Mouse (Mus musculus) midbrain, embryonic 12.5 days (tissue): ENCODE measurements around the gene Micall2. TPM values are rescaled to one million over a fixed set of nuclear protein-coding genes. Genes with fewer than 3 reads are reported as not detected.

ENCODE experiments used
- ATAC-seq: fragments of 200-750 bp; cut with Nextera tagmentation; 2 replicates; pipeline ENCODE4 v1.8.0; 2017; ENCODE audit warnings: low read depth, moderate TSS enrichment, moderate library complexity; ENCODE audit not compliant: low FRiP score
- H3K27ac ChIP-seq: fragments of 300-500 bp; sonication (generic); replicated peaks from 2 replicates; pipeline ENCODE4 v1.5.1; 2016; ENCODE audit warnings: mild to moderate bottlenecking
- H3K27me3 ChIP-seq: fragments of 300-500 bp; sonication (generic); 2 replicates; pipeline ENCODE4 v1.6.1; 2016; ENCODE audit warnings: mild to moderate bottlenecking
- H3K36me3 ChIP-seq: fragments of 300-500 bp; sonication (generic); 2 replicates; pipeline ENCODE4 v1.6.1; 2016
- H3K4me1 ChIP-seq: fragments of 300-500 bp; sonication (generic); 2 replicates; pipeline ENCODE4 v1.6.1; 2016
- H3K4me2 ChIP-seq: fragments of 300-500 bp; sonication (generic); replicated peaks from 2 replicates; pipeline ENCODE4 v1.6.1; 2016; ENCODE audit warnings: mild to moderate bottlenecking, moderate library complexity
- H3K4me3 ChIP-seq: fragments of 300-500 bp; sonication (generic); 2 replicates; pipeline ENCODE4 v1.5.1; 2016; ENCODE audit warnings: mild to moderate bottlenecking
- H3K9ac ChIP-seq: fragments of 300-500 bp; sonication (generic); replicated peaks from 2 replicates; pipeline ENCODE4 v1.6.1; 2016; ENCODE audit warnings: mild to moderate bottlenecking, moderate library complexity
- H3K9me3 ChIP-seq: fragments of 300-500 bp; sonication (generic); 2 replicates; pipeline ENCODE4 v1.6.1; 2016; ENCODE audit warnings: mild to moderate bottlenecking
- WGBS: fragments of 180-500 bp; shearing (Covaris S2); methylation state at CpG from one replicate; pipeline ENCODE4 v1.1.7; 2016; 5-methylcytosine and 5-hydroxymethylcytosine counted together
- polyA plus RNA-seq: library from polyadenylated mRNA; unstranded; fragments of >200 nt; fragmentation: Nextera tagmentation; extraction: Ambion mirVana; gene quantifications from 2 replicates; pipeline ENCODE4 v1.2.1, GENCODE M21; 2016

Gene Micall2
- 7.8 and 8.4 TPM in 2 replicates for polyA plus RNA-seq

GRCm38 (mm10) chr5:139735677-139736503, at the start of gene Micall2:
Micall2 (minus strand) TSS chr5:139736336.
- ATAC-seq: peak; percentile 96
- 4% methylated on average over 50 of the region's 50 CpGs for WGBS
- peak within 1 kb of the TSS; percentile 92 for H3K4me2 ChIP-seq
- peaks cover 23% of the 10 kb centered on the region for H3K27me3 ChIP-seq
- peak within 1 kb of the TSS; percentile 69 for H3K9ac ChIP-seq
- no peaks in the 10 kb centered on the region for H3K9me3 ChIP-seq
- H3K4me1 ChIP-seq: peaks cover 36% of the 10 kb centered on the region
- peak within 1 kb of the TSS; percentile 53 for H3K4me3 ChIP-seq
- no peaks in the 10 kb centered on the region for H3K36me3 ChIP-seq
- H3K27ac ChIP-seq: peak within 1 kb of the TSS; percentile 35

DNA sequence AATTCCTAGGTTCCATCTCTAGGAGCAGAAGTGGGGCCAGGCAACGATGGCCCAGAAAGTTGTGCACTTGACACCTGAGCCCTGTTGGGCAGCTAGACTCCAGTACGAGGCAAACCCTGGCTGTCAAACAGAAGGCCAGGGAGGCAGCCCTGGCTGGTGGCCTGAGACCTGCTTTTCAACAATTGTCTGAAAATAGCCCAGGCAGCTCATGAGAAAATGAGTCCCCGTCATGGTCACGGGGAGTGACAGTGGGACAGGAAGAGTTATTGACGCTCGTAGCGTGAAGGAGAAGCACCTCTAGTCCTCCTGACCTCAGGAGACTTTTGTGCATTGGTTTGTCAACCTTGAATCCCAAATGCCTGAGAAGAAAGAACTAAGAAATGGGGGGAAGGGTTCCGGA, 45.3 kb upstream of the Micall2 start:
- no peaks in the 10 kb centered on the region for H3K4me1 ChIP-seq
- H3K9ac ChIP-seq: no peak overlapping the region
- H3K36me3 ChIP-seq: no peaks in the 10 kb centered on the region
- 86% methylated on average over 8 of the region's 8 CpGs for WGBS
- no peaks in the 10 kb centered on the region for H3K9me3 ChIP-seq
- no peak overlapping the region for H3K27ac ChIP-seq
- ATAC-seq: no peak
- H3K27me3 ChIP-seq: 0 out of 2 replicates have a peak, but pooled peaks cover 4% of the 10 kb centered on the region
- no peak overlapping the region for H3K4me3 ChIP-seq
- no peak overlapping the region for H3K4me2 ChIP-seq

DNA sequence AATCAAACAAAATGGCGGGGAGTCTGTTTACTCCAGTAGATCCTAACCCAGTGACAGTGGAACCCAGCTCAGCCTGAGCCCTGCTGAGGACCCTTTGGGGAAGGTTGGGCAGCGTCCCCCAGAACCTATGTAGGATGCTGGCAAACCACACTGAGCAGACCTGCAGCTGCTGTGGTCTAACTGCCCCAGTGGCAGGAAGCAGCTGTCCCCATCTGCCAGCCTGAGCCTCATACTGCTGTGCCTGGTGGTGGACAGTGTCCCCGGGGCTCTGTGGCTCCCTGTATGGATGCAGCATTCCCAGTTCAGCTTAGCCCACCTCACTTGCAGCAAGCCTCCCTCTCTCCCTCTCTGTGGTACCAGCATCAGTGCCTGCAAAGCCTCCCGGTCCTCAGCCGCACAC, 40.8 kb upstream of the Micall2 start:
- Histone ChIP-seq H3K36me3 (peaks cover 23% of the 10 kb centered on the region), H3K9me3 (no peaks in the 10 kb centered on the region), H3K4me3 (no peak overlapping the region), H3K4me1 (peaks cover 11% of the 10 kb centered on the region), H3K27ac (no peak overlapping the region), H3K27me3 (no peaks in the 10 kb centered on the region), H3K9ac (no peak overlapping the region), H3K4me2 (no peak overlapping the region)
- 83% methylated on average over 5 of the region's 5 CpGs for WGBS
- no peak for ATAC-seq

DNA sequence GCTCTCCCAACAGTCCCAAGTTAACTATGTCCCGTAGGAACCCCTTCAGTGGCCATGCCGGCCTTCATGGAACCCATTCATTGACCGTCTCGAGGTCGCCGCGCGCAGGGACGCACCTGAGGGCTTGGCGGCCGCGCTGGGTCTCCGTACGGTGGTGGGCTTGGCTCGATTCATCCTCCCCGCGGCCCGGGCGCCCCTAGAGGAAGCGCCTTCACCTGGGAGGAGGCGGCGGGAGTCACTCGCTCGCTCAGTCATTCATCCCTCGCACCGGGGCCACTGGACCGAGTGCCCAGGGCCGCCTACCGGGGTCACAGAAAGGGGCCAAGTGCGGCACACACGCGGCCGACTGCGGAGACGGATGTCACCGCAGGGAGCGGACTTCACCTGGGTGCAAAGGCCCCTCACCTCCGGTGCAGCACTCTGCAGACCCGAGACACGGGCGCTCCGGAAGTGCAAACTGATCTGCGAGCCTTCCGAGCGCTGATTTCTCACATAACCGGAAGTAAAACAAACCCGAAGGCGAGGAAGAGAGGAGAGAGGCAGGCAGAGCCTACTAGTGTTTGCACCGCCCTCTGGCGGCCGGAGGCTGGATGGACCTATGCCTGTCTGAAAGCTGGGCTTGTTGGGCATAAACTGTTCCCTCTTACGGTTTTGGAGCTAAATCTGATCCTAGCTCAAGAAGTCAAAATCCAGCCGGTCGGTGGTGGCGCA, 39.2 kb upstream of the Micall2 start, which contains the start of gene Ints1:
Ints1 (minus strand) TSS at position 459 of the 711 bp plus-strand sequence.
- H3K9me3 ChIP-seq: no peaks in the 10 kb centered on the region
- peak within 1 kb of the TSS; percentile 26; the same call in 1 of the 2 replicates for H3K27ac ChIP-seq
- no peaks in the 10 kb centered on the region for H3K27me3 ChIP-seq
- H3K9ac ChIP-seq: peak within 1 kb of the TSS; percentile 77
- under 1% methylated on average over 55 of the region's 55 CpGs for WGBS
- peak within 1 kb of the TSS; percentile 75 for H3K4me3 ChIP-seq
- ATAC-seq: peak; percentile 88
- H3K4me1 ChIP-seq: peaks cover 11% of the 10 kb centered on the region
- H3K36me3 ChIP-seq: peaks cover 39% of the 10 kb centered on the region
- peak within 1 kb of the TSS; percentile 98 for H3K4me2 ChIP-seq

GRCm38 (mm10) chr5:139768216-139768615, 32.1 kb upstream of the Micall2 start:
- Histone ChIP-seq H3K4me1 (no peaks in the 10 kb centered on the region), H3K9me3 (no peaks in the 10 kb centered on the region), H3K27ac (no peak overlapping the region), H3K4me2 (no peak overlapping the region), H3K4me3 (no peak overlapping the region), H3K27me3 (no peaks in the 10 kb centered on the region), H3K36me3 (peaks cover 100% of the 10 kb centered on the region), H3K9ac (no peak overlapping the region)
- no peak for ATAC-seq
- 92% methylated on average over 8 of the region's 8 CpGs for WGBS

GRCm38 (mm10) chr5:139764296-139764695, 28.2 kb upstream of the Micall2 start:
- Histone ChIP-seq H3K4me2 (no peak overlapping the region), H3K9ac (no peak overlapping the region), H3K36me3 (peaks cover 100% of the 10 kb centered on the region), H3K27ac (no peak overlapping the region), H3K9me3 (no peaks in the 10 kb centered on the region), H3K4me1 (no peaks in the 10 kb centered on the region), H3K27me3 (no peaks in the 10 kb centered on the region), H3K4me3 (no peak overlapping the region)
- peak; percentile 50; the same call in 1 of the 2 replicates for ATAC-seq
- WGBS: 77% methylated on average over 11 of the region's 11 CpGs

- no peak overlapping the region for H3K4me3 ChIP-seq
- H3K27ac ChIP-seq: no peak overlapping the region
- H3K9ac ChIP-seq: no peak overlapping the region
- no peak overlapping the region for H3K4me2 ChIP-seq
- no peaks in the 10 kb centered on the region for H3K9me3 ChIP-seq
- H3K4me1 ChIP-seq: no peaks in the 10 kb centered on the region
- no peaks in the 10 kb centered on the region for H3K27me3 ChIP-seq
- WGBS: 86% methylated on average over 16 of the region's 16 CpGs
- H3K36me3 ChIP-seq: peaks cover 100% of the 10 kb centered on the region
- ATAC-seq: no peak
Observed at GRCm38 (mm10) chr5:139758096-139758495, 22.0 kb upstream of the Micall2 start.

DNA sequence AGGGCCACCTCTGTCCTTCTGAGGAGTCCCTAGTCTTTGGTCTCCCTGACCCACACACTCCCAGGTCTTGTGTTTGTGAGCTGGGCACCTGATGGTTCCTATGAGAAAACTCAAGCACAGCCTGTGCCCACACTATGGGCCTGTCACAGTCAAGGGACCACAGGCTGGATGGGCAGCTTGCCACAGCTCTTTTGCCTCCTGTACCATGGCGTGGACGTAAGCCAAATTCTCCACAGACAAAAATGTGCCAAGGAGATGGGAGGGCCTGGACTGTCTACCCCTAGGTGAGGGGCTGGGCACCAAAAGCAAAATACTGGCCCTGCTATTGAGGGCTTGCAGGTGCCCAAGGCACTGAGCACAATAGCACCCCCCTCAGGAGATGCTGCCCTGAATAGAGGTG, 20.4 kb upstream of the Micall2 start:
- no peak for ATAC-seq
- H3K9me3 ChIP-seq: no peaks in the 10 kb centered on the region
- H3K4me3 ChIP-seq: no peak overlapping the region
- no peaks in the 10 kb centered on the region for H3K4me1 ChIP-seq
- H3K4me2 ChIP-seq: no peak overlapping the region
- H3K27me3 ChIP-seq: no peaks in the 10 kb centered on the region
- peaks cover 100% of the 10 kb centered on the region for H3K36me3 ChIP-seq
- no peak overlapping the region for H3K9ac ChIP-seq
- 97% methylated on average over 2 of the region's 2 CpGs for WGBS
- H3K27ac ChIP-seq: no peak overlapping the region

DNA sequence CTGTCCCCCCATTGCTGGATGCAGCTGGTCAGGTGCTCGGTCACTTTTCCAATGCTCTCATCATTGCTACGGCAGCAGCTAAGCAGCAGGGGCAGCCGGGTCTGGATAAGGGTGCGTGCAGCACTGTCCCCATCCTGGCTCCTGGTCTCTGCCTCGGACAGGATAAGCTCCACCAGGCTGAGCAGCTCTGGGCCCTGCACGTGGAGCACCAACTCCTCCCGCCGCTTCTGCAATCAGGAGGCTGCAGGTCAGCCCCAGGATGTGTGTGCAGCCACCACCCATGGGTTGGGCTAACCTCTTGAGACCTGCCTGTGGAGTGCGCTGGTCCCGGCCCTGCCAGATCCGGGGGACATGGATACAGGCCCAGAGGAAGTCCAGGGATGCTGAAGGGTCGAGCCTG, 20.0 kb upstream of the Micall2 start:
- Histone ChIP-seq H3K27ac (no peak overlapping the region), H3K9ac (no peak overlapping the region), H3K4me2 (no peak overlapping the region), H3K9me3 (no peaks in the 10 kb centered on the region), H3K27me3 (no peaks in the 10 kb centered on the region), H3K4me1 (no peaks in the 10 kb centered on the region), H3K4me3 (no peak overlapping the region), H3K36me3 (peaks cover 100% of the 10 kb centered on the region)
- no peak for ATAC-seq
- 92% methylated on average over 12 of the region's 12 CpGs for WGBS

DNA sequence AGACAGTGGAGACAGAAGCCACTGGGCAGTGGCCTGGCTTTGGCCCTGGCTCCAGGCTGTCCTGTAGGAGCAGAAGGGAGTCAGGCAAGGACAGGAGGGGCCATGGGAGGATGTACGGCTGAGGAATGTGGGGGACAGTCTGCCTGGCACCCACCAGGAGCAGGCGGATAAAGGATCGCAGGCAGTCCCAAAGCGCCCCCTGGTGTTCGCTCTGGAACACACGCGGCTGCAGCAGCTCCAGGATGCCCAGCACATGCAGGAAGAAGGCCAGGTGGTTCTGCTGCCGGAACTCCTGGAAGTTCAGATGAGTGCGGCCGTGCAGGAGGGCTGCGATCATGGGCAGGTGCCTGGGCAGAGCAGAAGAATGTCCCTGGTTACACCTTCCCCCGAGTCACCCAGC, 18.6 kb upstream of the Micall2 start:
- no peak for ATAC-seq
- H3K27ac ChIP-seq: no peak overlapping the region
- no peak overlapping the region for H3K4me3 ChIP-seq
- no peaks in the 10 kb centered on the region for H3K4me1 ChIP-seq
- no peaks in the 10 kb centered on the region for H3K27me3 ChIP-seq
- H3K36me3 ChIP-seq: peaks cover 96% of the 10 kb centered on the region
- no peak overlapping the region for H3K9ac ChIP-seq
- H3K9me3 ChIP-seq: no peaks in the 10 kb centered on the region
- WGBS: 37% methylated on average over 12 of the region's 12 CpGs
- H3K4me2 ChIP-seq: no peak overlapping the region

DNA sequence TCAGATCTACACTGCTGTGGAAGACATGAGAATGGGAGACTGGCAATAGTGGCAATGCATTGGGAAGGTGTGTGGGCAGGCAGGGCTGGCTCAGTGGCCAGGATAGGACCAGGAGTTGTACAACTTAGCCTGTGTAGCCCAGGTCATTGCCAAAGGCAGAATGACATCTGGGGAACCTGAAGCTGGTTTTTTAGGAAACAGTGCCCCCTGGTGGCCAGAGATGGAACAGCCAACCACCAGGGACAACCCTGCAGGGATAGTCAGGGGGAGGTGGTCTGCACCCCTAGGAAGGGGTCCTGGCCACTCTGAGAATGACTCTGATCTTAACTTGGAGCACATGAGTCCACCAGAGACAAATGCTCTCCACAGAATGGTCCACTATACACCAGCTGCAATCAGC, 14.4 kb upstream of the Micall2 start:
- Histone ChIP-seq H3K4me1 (no peaks in the 10 kb centered on the region), H3K36me3 (peaks cover 55% of the 10 kb centered on the region), H3K9ac (no peak overlapping the region), H3K4me3 (no peak overlapping the region), H3K27me3 (peaks cover 6% of the 10 kb centered on the region; the same call in 1 of the 2 replicates), H3K9me3 (no peaks in the 10 kb centered on the region), H3K27ac (no peak overlapping the region), H3K4me2 (no peak overlapping the region)
- 0 out of 2 replicates have a peak, but pooled peaks have one; percentile 21 for ATAC-seq
